ENCODE assay signal across 22 mouse cellular contexts in genomic region chr9:120632821-120633220, GRCm38 (mm10).
DNase-seq lines count a peak whose midpoint lies in the region; ATAC-seq and TF ChIP-seq lines count a peak whose summit lies in the region.
"Had no signal": no experiment of that assay in that cellular context is flagged by ENCODE, and none has a peak within 500 bp of the region (broad histone marks: within the 10 kb centered on the region; RNA-seq: fewer than 3 reads in every experiment).

No protein-coding gene starts in this region.

- H3K4me1 ChIP-seq in kidney, adult 2 months (ENCODE audit: control insufficient read depth, insufficient read depth, low read length) = no peaks in the 10 kb centered on the region
- no peaks in the 10 kb centered on the region for H3K4me1 ChIP-seq in heart, embryonic 11.5 days (ENCODE audit: control insufficient read depth, insufficient read depth, low read length)
- H3K4me1 ChIP-seq: embryonic facial prominence, embryonic 15.5 days; liver, embryonic 15.5 days had no signal

- TF ChIP-seq CTCF in kidney, adult 2 months (conservative IDR thresholded peaks at IDR 0.05; ENCODE audit: insufficient read depth, insufficient read length, low read depth, low read length) = no peak

- DNase-seq in gastrocnemius, adult 18-20 months (ENCODE audit: low spot score) = peak; percentile 8
- DNase-seq in gastrocnemius, postnatal 36 days = no peak
- DNase-seq in right cerebral cortex, adult 18-20 months = peak; percentile 79
- DNase-seq in right cerebral cortex, postnatal 4 days = no peak
- DNase-seq in left cerebral cortex, postnatal 36 days (ENCODE audit: low spot score in 2 of 2) = peak; percentile 36 to 58
- no peak for DNase-seq in thymus, adult 18-20 months
- DNase-seq in kidney, adult 2 months = no peak
- DNase-seq: adrenal gland, postnatal 36 days; B cell, adult 2 months; cerebellum, postnatal 10 days; embryo, embryonic 11 days; kidney, adult 11 months; kidney, postnatal 14 days; layer of hippocampus, adult 9-11 months; thymus, adult 2 months had no signal

- no peak overlapping the region for H3K27ac ChIP-seq in kidney, adult 2 months (ENCODE audit: insufficient read depth, low read depth, low read length)
- H3K27ac ChIP-seq in heart, embryonic 11.5 days (ENCODE audit: low read depth, low read length) = no peak overlapping the region
- H3K27ac ChIP-seq: embryonic facial prominence, embryonic 15.5 days; forebrain, embryonic 10.5 days; hindbrain, embryonic 15.5 days; liver, embryonic 15.5 days had no signal

- TF ChIP-seq POLR2A in kidney, adult 2 months (IDR thresholded peaks at IDR 0.05; ENCODE audit: low read depth, low read length) = no peak

- H3K27me3 ChIP-seq in kidney, adult 2 months (replicated peaks; ENCODE audit: control insufficient read depth, insufficient read depth, low read length) = no peaks in the 10 kb centered on the region
- no peaks in the 10 kb centered on the region for H3K27me3 ChIP-seq in heart, embryonic 11.5 days (ENCODE audit: control insufficient read depth, insufficient read depth, low read length)
- H3K27me3 ChIP-seq: embryonic facial prominence, embryonic 15.5 days; hindbrain, embryonic 15.5 days; liver, embryonic 15.5 days had no signal

- no peak overlapping the region for H3K9ac ChIP-seq in heart, embryonic 11.5 days (ENCODE audit: low read depth, low read length)
- H3K9ac ChIP-seq: embryonic facial prominence, embryonic 15.5 days; hindbrain, embryonic 15.5 days; liver, embryonic 15.5 days had no signal

- no peaks in the 10 kb centered on the region for H3K36me3 ChIP-seq in kidney, adult 2 months (ENCODE audit: control insufficient read depth, insufficient read depth, low read length)
- no peaks in the 10 kb centered on the region for H3K36me3 ChIP-seq in heart, embryonic 11.5 days (ENCODE audit: control insufficient read depth, insufficient read depth, low read length)
- H3K36me3 ChIP-seq: embryonic facial prominence, embryonic 15.5 days; forebrain, embryonic 10.5 days; hindbrain, embryonic 15.5 days; liver, embryonic 15.5 days had no signal

- ATAC-seq in heart, embryonic 11.5 days (replicated peaks; ENCODE audit: insufficient number of reproducible peaks, low FRiP score, low TSS enrichment) = no peak
- ATAC-seq: lung, postnatal 0 days; midbrain, embryonic 16.5 days had no signal

- H3K4me2 ChIP-seq in heart, embryonic 11.5 days = no peak overlapping the region
- H3K4me2 ChIP-seq: embryonic facial prominence, embryonic 15.5 days; hindbrain, embryonic 15.5 days; liver, embryonic 15.5 days had no signal

- no peaks in the 10 kb centered on the region for H3K9me3 ChIP-seq in heart, embryonic 11.5 days (replicated peaks; ENCODE audit: control insufficient read depth, low read length)
- H3K9me3 ChIP-seq: embryonic facial prominence, embryonic 15.5 days; hindbrain, embryonic 15.5 days; liver, embryonic 15.5 days had no signal

- H3K4me3 ChIP-seq in kidney, adult 2 months (ENCODE audit: insufficient read depth, low read depth, low read length) = no peak overlapping the region
- H3K4me3 ChIP-seq in heart, embryonic 11.5 days (ENCODE audit: low read depth, low read length) = no peak overlapping the region
- H3K4me3 ChIP-seq: embryonic facial prominence, embryonic 15.5 days; forebrain, embryonic 10.5 days; hindbrain, embryonic 15.5 days; liver, embryonic 15.5 days had no signal

- intact Hi-C loops in gastrocnemius, postnatal 36 days (cut with DNase I) = no loop called here
- intact Hi-C loops in left cerebral cortex, postnatal 36 days (cut with DNase I) = no loop called here

- WGBS in kidney, adult 2 months = 71% methylated on average over 10 of the region's 10 CpGs
- 86% methylated on average over 10 of the region's 10 CpGs for WGBS in heart, embryonic 11.5 days (ENCODE audit: insufficient replicate concordance)

Comparison
In these comparisons a context has a peak if more than half of its experiments do, and no peak if none do; other contexts are left out.
1. DNase-seq: peak in gastrocnemius, adult 18-20 months (single experiment), right cerebral cortex, adult 18-20 months (single experiment) and left cerebral cortex, postnatal 36 days (2 of 2); none in gastrocnemius, postnatal 36 days (0 of 2), right cerebral cortex, postnatal 4 days (single experiment), thymus, adult 18-20 months (0 of 2) and kidney, adult 2 months (single experiment).